Mouse (Mus musculus) heart, postnatal 14 days (tissue): ENCODE measurements around the gene Acvrl1. TPM values are rescaled to one million over a fixed set of nuclear protein-coding genes. Genes with fewer than 3 reads are reported as not detected.

Experiments
- DNase-seq, 2 experiments: peaks; one replicate each; pipeline ENCODE4 v3.0.0; 2021 to 2022
- intact Hi-C: fragments of 180-260 bp; cut with DNase I; formaldehyde crosslinking; loops from one replicate; pipeline ENCODE4 v1.15.1; 2025
- total RNA-seq, 2 experiments: library from RNA; stranded (reverse); gene quantifications; 2 replicates each; pipeline ENCODE4 v1.2.3; 2021

The Acvrl1 gene
- total RNA-seq, 2 experiments from 2014 or later: 28.5 to 31.5 TPM

- intact Hi-C loops: no loop called here
- no peak for DNase-seq
Measured at GRCm38 (mm10) chr15:101138675-101139074, 10.4 kb downstream of the Acvrl1 start.

- intact Hi-C loops: no loop called here
- DNase-seq: peak; percentile 67 to 71
Measured at GRCm38 (mm10) chr15:101139885-101140284, 11.6 kb downstream of the Acvrl1 start.

GRCm38 (mm10) chr15:101140587-101140986 is 12.3 kb downstream of the Acvrl1 start:
- intact Hi-C loops: no loop called here
- no peak for DNase-seq

GRCm38 (mm10) chr15:101141061-101141541 is 12.8 kb downstream of the Acvrl1 start:
- intact Hi-C loops: no loop called here
- peak; percentile 52 to 55 for DNase-seq

GRCm38 (mm10) chr15:101142672-101143071 is 14.3 kb downstream of the Acvrl1 start:
- DNase-seq: no peak
- intact Hi-C loops: no loop called here

- peak; percentile 76 to 81 for DNase-seq
- intact Hi-C loops: no loop called here
Measured at GRCm38 (mm10) chr15:101143494-101143893, 15.2 kb downstream of the Acvrl1 start.

GRCm38 (mm10) chr15:101144176-101144575 is 15.9 kb downstream of the Acvrl1 start:
- DNase-seq: no peak
- intact Hi-C loops: loop anchor here (2.0 kb wide), 1 partner anchor 15 kb away; the partner anchor contains the start of gene Acvrl1

GRCm38 (mm10) chr15:101144779-101145178 is 16.5 kb downstream of the Acvrl1 start:
- intact Hi-C loops: loop anchor here (2.0 kb wide), 1 partner anchor 16 kb away; the partner anchor contains the start of gene Acvrl1
- DNase-seq: no peak

- intact Hi-C loops: loop anchor here (1.0 to 2.0 kb wide), 3 partner anchors 17 to 53 kb away; partner anchors contain the start of gene Acvrl1
Measured at GRCm38 (mm10) chr15:101145424-101146099, 17.2 kb downstream of the Acvrl1 start.

GRCm38 (mm10) chr15:101146100-101146965 is 18.0 kb downstream of the Acvrl1 start:
- no peak for DNase-seq
- intact Hi-C loops: loop anchor here (1.0 to 2.0 kb wide), 2 partner anchors 24 to 52 kb away; no protein-coding TSS in a partner anchor

More at GRCm38 (mm10) chr15:101145424-101146099, 17.2 kb downstream of the Acvrl1 start:
- DNase-seq: peak; percentile 96 to 98

- DNase-seq: no peak
- intact Hi-C loops: loop anchor here (2.0 kb wide), 1 partner anchor 51 kb away; no protein-coding TSS in a partner anchor
Measured at GRCm38 (mm10) chr15:101147115-101147909, 19.0 kb downstream of the Acvrl1 start.

- intact Hi-C loops: loop anchor here (2.0 kb wide), 1 partner anchor 51 kb away; no protein-coding TSS in a partner anchor
- peak in 1 of 2 experiments; percentile 54 for DNase-seq
Measured at GRCm38 (mm10) chr15:101147910-101148273, 19.6 kb downstream of the Acvrl1 start.

GRCm38 (mm10) chr15:101148604-101149003 is 20.3 kb downstream of the Acvrl1 start:
- intact Hi-C loops: no loop called here
- no peak for DNase-seq

- DNase-seq: no peak
- intact Hi-C loops: no loop called here
Measured at GRCm38 (mm10) chr15:101151409-101152261, 23.3 kb downstream of the Acvrl1 start.

- intact Hi-C loops: no loop called here
- no peak for DNase-seq
Measured at GRCm38 (mm10) chr15:101154700-101155616, 26.6 kb downstream of the Acvrl1 start.

- DNase-seq: no peak
- intact Hi-C loops: no loop called here
Measured at GRCm38 (mm10) chr15:101160128-101160527, 31.8 kb downstream of the Acvrl1 start.

GRCm38 (mm10) chr15:101160591-101160990 is 32.3 kb downstream of the Acvrl1 start:
- DNase-seq: no peak
- intact Hi-C loops: no loop called here

GRCm38 (mm10) chr15:101161534-101161933 is 33.2 kb downstream of the Acvrl1 start:
- DNase-seq: no peak

More at GRCm38 (mm10) chr15:101161534-101161933, 33.2 kb downstream of the Acvrl1 start:
- intact Hi-C loops: no loop called here
